Mouse (Mus musculus): ENCODE measurements around the gene Zp1. TPM values are rescaled to one million over a fixed set of nuclear protein-coding genes. Genes with fewer than 3 reads are reported as not detected.

Zp1 gene
- polyA plus RNA-seq, 1 experiment from 2014 or later, result 0.10 TPM

GRCm38 (mm10) chr19:10869886-10870527 lies 50.4 kb downstream of the Zp1 start, which contains the start of gene Tmem132a:
Gene Tmem132a, minus strand, starts transcription at chr19:10869940.
- H3K27ac ChIP-seq, result peak within 1 kb of the TSS; percentile 87
- WGBS, result 1% methylated on average over 8 of the region's 8 CpGs
- H3K4me1 ChIP-seq, result peaks cover 22% of the 10 kb centered on the region
- H3K9ac ChIP-seq, result peak within 1 kb of the TSS; percentile 86
- no peak for ATAC-seq (ENCODE audit: insufficient number of reproducible peaks, insufficient read depth, low FRiP score, low TSS enrichment)
- H3K9me3 ChIP-seq, result no peaks in the 10 kb centered on the region
- H3K27me3 ChIP-seq, result no peaks in the 10 kb centered on the region
- H3K36me3 ChIP-seq, result peaks cover 57% of the 10 kb centered on the region
- peak within 1 kb of the TSS; percentile 80 for H3K4me3 ChIP-seq
- peak within 1 kb of the TSS; percentile 79 for H3K4me2 ChIP-seq (replicated peaks)

GRCm38 (mm10) chr19:10869241-10869885 lies 51.1 kb downstream of the Zp1 start:
- WGBS, result under 1% methylated on average over 43 of the region's 43 CpGs
- H3K36me3 ChIP-seq, result peaks cover 63% of the 10 kb centered on the region
- H3K4me2 ChIP-seq (replicated peaks), result peak overlapping the region; percentile 79
- peaks cover 22% of the 10 kb centered on the region for H3K4me1 ChIP-seq
- ATAC-seq (ENCODE audit: insufficient number of reproducible peaks, insufficient read depth, low FRiP score, low TSS enrichment), result peak; percentile 88
- H3K27me3 ChIP-seq, result no peaks in the 10 kb centered on the region
- H3K27ac ChIP-seq, result peak overlapping the region; percentile 87
- peak overlapping the region; percentile 80 for H3K4me3 ChIP-seq
- no peaks in the 10 kb centered on the region for H3K9me3 ChIP-seq
- H3K9ac ChIP-seq, result peak overlapping the region; percentile 86

- no peaks in the 10 kb centered on the region for H3K9me3 ChIP-seq
- peak overlapping the region; percentile 86 for H3K9ac ChIP-seq
- peak overlapping the region; percentile 80 for H3K4me3 ChIP-seq
- H3K4me2 ChIP-seq (replicated peaks), result peak overlapping the region; percentile 79
- WGBS, result under 1% methylated on average over 17 of the region's 17 CpGs
- no peak for ATAC-seq (ENCODE audit: insufficient number of reproducible peaks, insufficient read depth, low FRiP score, low TSS enrichment)
- H3K4me1 ChIP-seq, result peaks cover 22% of the 10 kb centered on the region
- H3K27ac ChIP-seq, result peak overlapping the region; percentile 87; the same call in 1 of the 2 replicates
- no peaks in the 10 kb centered on the region for H3K27me3 ChIP-seq
- peaks cover 63% of the 10 kb centered on the region for H3K36me3 ChIP-seq
These were observed 51.8 kb downstream of the Zp1 start for GRCm38 (mm10) chr19:10868623-10869141.

GRCm38 (mm10) chr19:10867946-10868622 lies 52.3 kb downstream of the Zp1 start:
- Histone ChIP-seq H3K4me2 (replicated peaks) (peak overlapping the region; percentile 79), H3K4me1 (peaks cover 22% of the 10 kb centered on the region), H3K36me3 (peaks cover 63% of the 10 kb centered on the region), H3K4me3 (peak overlapping the region; percentile 80), H3K27me3 (no peaks in the 10 kb centered on the region), H3K9ac (peak overlapping the region; percentile 86), H3K27ac (no peak overlapping the region), H3K9me3 (no peaks in the 10 kb centered on the region)
- ATAC-seq (ENCODE audit: insufficient number of reproducible peaks, insufficient read depth, low FRiP score, low TSS enrichment), result no peak
- 22% methylated on average over 5 of the region's 5 CpGs for WGBS

- H3K4me2 ChIP-seq (replicated peaks), result no peak overlapping the region
- H3K9ac ChIP-seq, result no peak overlapping the region
- H3K4me3 ChIP-seq, result no peak overlapping the region
- H3K9me3 ChIP-seq, result no peaks in the 10 kb centered on the region
- H3K27me3 ChIP-seq, result no peaks in the 10 kb centered on the region
- H3K27ac ChIP-seq, result no peak overlapping the region
- WGBS, result 92% methylated on average over 13 of the region's 13 CpGs
- ATAC-seq (ENCODE audit: insufficient number of reproducible peaks, insufficient read depth, low FRiP score, low TSS enrichment), result no peak
- H3K36me3 ChIP-seq, result peaks cover 63% of the 10 kb centered on the region
- peaks cover 22% of the 10 kb centered on the region for H3K4me1 ChIP-seq
These were observed 54.1 kb downstream of the Zp1 start for GRCm38 (mm10) chr19:10866351-10866750.

Other genes with a start within 250 kb of the Zp1 start
- not detected in 2 replicates for gene Pga5, start 242.6 kb downstream of the Zp1 start, polyA plus RNA-seq (2016; fragmentation: Nextera tagmentation; extraction: Ambion mirVana)
- 34.9 and 35.0 TPM in 2 replicates for gene Vps37c, start 231.9 kb downstream of the Zp1 start, polyA plus RNA-seq (2016; fragmentation: Nextera tagmentation; extraction: Ambion mirVana)
- 0.22 and 0.27 TPM in 2 replicates for gene Cd5, start 181.6 kb downstream of the Zp1 start, polyA plus RNA-seq (2016; fragmentation: Nextera tagmentation; extraction: Ambion mirVana)
- 0.09 TPM in 1 of 2 replicates, not detected in the other for gene Cd6, start 90.6 kb downstream of the Zp1 start, polyA plus RNA-seq (2016; fragmentation: Nextera tagmentation; extraction: Ambion mirVana)
- 0.27 and 0.32 TPM in 2 replicates for gene Slc15a3, start 80.9 kb downstream of the Zp1 start, polyA plus RNA-seq (2016; fragmentation: Nextera tagmentation; extraction: Ambion mirVana)
- gene Tmem132a, start 50.7 kb downstream of the Zp1 start, polyA plus RNA-seq (2016; fragmentation: Nextera tagmentation; extraction: Ambion mirVana), result 130 and 135 TPM in 2 replicates
- gene Tmem109, start 38.6 kb downstream of the Zp1 start, polyA plus RNA-seq (2016; fragmentation: Nextera tagmentation; extraction: Ambion mirVana), result 73.2 and 75.8 TPM in 2 replicates
- 41.5 and 42.1 TPM in 2 replicates for gene Prpf19, start 25.4 kb downstream of the Zp1 start, polyA plus RNA-seq (2016; fragmentation: Nextera tagmentation; extraction: Ambion mirVana)
- gene Ptgdr2, start 16.5 kb upstream of the Zp1 start, polyA plus RNA-seq (2016; fragmentation: Nextera tagmentation; extraction: Ambion mirVana), result 0.14 and 0.18 TPM in 2 replicates
- gene Ccdc86, start 28.6 kb upstream of the Zp1 start, polyA plus RNA-seq (2016; fragmentation: Nextera tagmentation; extraction: Ambion mirVana), result 32.3 and 32.8 TPM in 2 replicates
- not detected in 2 replicates for gene Ms4a10, start 54.0 kb upstream of the Zp1 start, polyA plus RNA-seq (2016; fragmentation: Nextera tagmentation; extraction: Ambion mirVana)
- gene Ms4a15, start 72.6 kb upstream of the Zp1 start, polyA plus RNA-seq (2016; fragmentation: Nextera tagmentation; extraction: Ambion mirVana), result not detected in 2 replicates
- not detected in 2 replicates for gene Ms4a18, start 97.4 kb upstream of the Zp1 start, polyA plus RNA-seq (2016; fragmentation: Nextera tagmentation; extraction: Ambion mirVana)
- not detected in 2 replicates for gene Ms4a8a, start 160.5 kb upstream of the Zp1 start, polyA plus RNA-seq (2016; fragmentation: Nextera tagmentation; extraction: Ambion mirVana)
- not detected in 2 replicates for gene 1700017D01Rik, start 210.2 kb upstream of the Zp1 start, polyA plus RNA-seq (2016; fragmentation: Nextera tagmentation; extraction: Ambion mirVana)
- gene 1700025F22Rik, start 244.7 kb upstream of the Zp1 start, polyA plus RNA-seq (2016; fragmentation: Nextera tagmentation; extraction: Ambion mirVana), result not detected in 2 replicates